Mouse (Mus musculus): ENCODE results near the gene Adgrb2. TPM values are rescaled to one million over a fixed set of nuclear protein-coding genes. Genes with fewer than 3 reads are reported as not detected.

Gene Adgrb2
- 100 to 1,000 TPM; 235 to 263 TPM for total RNA-seq (2021)

- DNase-seq, result peak; percentile 50
- intact Hi-C loops (cut with DNase I), result no loop called here
Observed at GRCm38 (mm10) chr4:129984421-129985061, at the start of gene Adgrb2. Gene Adgrb2 (plus strand): TSS chr4:129984870.

DNA sequence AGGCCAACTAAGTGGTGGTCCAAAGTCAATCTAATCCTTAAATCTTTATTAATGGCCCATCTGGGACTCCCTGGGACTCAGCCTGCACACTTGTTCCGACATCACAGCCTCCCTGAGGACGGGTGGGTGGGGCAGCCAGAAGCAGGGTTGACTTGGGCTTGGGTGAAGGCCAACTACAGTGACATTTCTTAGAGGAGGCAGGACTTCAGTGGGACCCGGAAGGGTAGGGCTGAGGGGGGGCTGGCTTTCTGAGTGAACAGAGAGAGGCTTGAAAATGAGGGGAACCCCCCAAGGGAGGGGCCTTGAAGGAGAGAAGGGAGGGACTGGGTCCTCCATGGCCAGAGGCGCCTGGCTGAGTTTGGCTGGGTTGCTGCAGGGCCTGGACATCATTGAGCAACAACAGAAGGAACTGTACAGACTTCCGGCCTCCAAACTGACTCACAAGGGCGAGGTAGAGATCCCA is 33.3 kb upstream of the Adgrb2 start:
- intact Hi-C loops (cut with DNase I), result no loop called here
- DNase-seq, result no peak

- intact Hi-C loops (cut with DNase I), result no loop called here
- DNase-seq, result peak; percentile 38
Observed at GRCm38 (mm10) chr4:129952241-129952810, 32.3 kb upstream of the Adgrb2 start.

DNA sequence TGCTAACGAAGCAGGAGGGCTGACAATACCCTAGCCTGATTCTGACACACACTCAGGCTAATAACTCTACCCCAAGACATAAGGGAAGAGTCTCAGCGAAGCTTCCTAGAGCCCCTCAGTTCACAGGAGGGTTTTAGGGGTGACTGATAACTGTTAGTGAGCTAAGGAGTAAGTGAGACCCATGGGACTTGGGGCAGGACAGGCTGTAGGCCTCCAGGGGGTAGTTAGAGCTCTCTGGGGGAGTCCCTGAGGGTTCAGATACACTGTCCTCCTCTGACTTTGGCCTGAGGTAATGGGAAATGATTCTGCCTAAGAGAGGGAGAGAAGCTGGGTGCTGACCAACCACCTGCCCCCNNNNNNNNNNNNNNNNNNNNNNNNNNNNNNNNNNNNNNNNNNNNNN is 30.1 kb upstream of the Adgrb2 start:
- no peak for DNase-seq
- intact Hi-C loops (cut with DNase I), result no loop called here

DNA sequence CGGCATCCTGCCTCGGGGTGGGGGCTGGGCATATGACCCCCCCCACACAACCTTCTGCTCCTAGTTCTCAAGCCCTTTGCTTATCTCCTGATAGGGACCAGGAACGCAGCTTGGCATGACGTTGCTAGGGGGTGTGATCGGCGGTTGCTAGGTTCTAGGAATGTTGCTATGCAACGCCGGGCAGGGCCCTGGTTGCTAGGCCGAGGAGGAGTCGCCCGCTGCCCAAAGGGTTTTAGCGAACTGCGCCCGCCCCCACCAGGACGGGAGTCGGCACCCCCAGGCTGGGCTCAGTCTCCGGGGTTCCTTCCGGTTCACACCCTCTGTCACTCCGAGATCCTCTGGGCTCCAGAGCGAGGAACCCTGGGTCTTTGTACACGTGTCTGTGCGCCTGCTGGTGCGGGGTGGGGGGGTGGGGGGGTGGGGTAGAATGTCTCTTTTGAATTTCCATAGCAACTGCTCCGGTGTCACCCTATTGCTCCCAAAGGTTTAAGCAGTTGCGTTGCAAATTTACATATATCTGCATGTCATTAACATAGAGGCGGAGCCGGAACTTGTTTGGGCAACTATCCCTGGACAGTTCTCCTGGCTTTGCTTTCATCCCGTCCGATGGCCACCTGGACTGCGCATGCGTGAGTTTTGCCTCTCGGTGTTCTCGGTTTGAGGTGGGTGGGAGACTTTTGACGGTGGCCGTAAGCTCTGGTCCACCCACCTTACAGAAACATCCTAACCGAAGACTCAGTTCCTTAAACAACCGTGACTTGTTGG is 24.3 kb upstream of the Adgrb2 start:
- intact Hi-C loops (cut with DNase I), result no loop called here
- peak; percentile 77 for DNase-seq

DNA sequence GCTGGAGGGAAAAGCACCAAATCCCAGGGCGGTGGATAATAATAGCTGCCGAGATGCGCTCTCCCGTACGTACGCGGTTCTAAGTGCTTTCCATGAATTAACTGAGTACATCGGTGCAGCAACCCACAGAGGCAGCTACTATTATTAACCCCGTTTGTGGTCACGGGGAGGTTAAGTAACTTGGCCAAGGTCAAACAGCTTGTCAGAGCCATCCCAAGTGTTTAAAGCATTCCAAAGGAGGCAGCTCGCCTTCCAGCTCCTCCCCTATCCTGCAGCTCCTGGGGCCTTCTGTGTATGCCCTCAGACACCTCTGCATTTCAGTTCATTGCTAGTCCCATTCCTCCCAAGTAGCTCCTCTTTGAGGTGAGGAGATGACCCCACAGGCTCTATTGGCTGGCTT is 19.4 kb upstream of the Adgrb2 start:
- intact Hi-C loops (cut with DNase I), result no loop called here
- DNase-seq, result no peak

DNA sequence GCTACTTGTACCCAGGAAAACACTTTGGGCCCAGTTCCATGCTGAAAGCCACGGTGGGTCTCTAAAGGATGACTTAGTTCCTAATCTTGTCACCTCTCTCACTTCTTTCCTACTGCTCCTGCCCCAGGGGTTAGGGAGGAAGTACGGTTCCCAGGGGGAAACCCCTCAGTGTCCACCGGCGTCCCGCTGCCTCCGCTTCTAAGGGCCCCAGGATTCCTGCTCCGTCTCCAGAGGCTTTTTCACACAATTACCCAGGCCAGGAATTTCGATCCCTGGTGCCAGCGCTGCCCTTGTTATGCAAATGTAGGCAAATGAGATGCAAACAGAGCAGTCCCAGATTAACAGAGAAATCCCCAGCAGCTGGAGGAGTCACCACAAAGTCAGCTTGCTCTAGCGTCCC is 18.5 kb upstream of the Adgrb2 start:
- intact Hi-C loops (cut with DNase I), result no loop called here
- peak; percentile 54 for DNase-seq

GRCm38 (mm10) chr4:129967024-129968014 is 17.4 kb upstream of the Adgrb2 start:
- DNase-seq, result peak; percentile 86
- intact Hi-C loops (cut with DNase I), result no loop called here

DNA sequence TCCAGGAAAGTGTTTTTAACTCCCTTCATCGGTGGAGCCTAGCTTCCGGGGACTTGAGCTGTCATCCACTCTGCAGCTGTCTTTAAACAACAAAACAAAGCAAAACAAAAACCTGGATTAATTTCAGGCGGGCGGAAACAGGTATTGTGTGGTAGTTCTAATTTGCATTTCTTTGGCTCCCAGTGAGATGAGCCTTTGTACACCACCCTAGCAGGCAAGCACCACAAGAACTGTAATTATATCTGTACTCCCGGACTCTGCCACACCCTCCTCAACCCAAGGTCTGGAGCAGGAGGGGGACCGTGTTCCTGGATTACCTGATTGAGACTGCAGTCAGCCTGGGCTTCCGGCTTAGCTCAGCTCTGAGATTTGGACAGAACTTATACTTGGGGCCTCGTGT is 14.5 kb upstream of the Adgrb2 start:
- DNase-seq, result no peak
- intact Hi-C loops (cut with DNase I), result no loop called here

GRCm38 (mm10) chr4:129970861-129971260 is 13.8 kb upstream of the Adgrb2 start:
- no peak for DNase-seq
- intact Hi-C loops (cut with DNase I), result no loop called here

GRCm38 (mm10) chr4:129971989-129972388 is 12.7 kb upstream of the Adgrb2 start:
- intact Hi-C loops (cut with DNase I), result no loop called here
- peak; percentile 75 for DNase-seq

- peak; percentile 36 for DNase-seq
- intact Hi-C loops (cut with DNase I), result no loop called here
Observed at GRCm38 (mm10) chr4:129974285-129974684, 10.4 kb upstream of the Adgrb2 start.

DNA sequence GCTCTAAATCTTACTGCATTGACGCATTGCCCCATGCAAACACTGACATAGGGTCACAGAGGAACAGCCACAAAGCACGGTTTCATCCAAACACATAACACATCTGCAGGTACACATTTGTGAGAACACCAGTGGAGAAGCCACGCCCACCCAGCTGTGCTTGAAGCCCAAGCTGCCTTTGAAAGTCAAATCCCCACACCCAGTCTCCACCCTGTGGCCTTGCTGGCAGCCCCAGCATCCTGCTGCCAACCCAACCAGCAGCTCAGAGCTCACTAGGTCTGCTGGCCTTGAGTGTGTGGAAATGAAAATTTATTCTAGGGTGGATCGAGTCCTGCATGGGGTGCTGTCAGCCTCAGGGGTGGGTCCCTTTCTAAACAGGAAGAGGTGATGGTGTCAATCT is 7.4 kb upstream of the Adgrb2 start:
- intact Hi-C loops (cut with DNase I), result no loop called here
- DNase-seq, result no peak

- intact Hi-C loops (cut with DNase I), result no loop called here
- DNase-seq, result peak; percentile 70
Observed at GRCm38 (mm10) chr4:129978227-129978626, 6.4 kb upstream of the Adgrb2 start.

GRCm38 (mm10) chr4:129978930-129979329 is 5.7 kb upstream of the Adgrb2 start:
- intact Hi-C loops (cut with DNase I), result no loop called here
- DNase-seq, result no peak

- no peak for DNase-seq
- intact Hi-C loops (cut with DNase I), result no loop called here
Observed at GRCm38 (mm10) chr4:129981657-129982056, 3.0 kb upstream of the Adgrb2 start.

DNA sequence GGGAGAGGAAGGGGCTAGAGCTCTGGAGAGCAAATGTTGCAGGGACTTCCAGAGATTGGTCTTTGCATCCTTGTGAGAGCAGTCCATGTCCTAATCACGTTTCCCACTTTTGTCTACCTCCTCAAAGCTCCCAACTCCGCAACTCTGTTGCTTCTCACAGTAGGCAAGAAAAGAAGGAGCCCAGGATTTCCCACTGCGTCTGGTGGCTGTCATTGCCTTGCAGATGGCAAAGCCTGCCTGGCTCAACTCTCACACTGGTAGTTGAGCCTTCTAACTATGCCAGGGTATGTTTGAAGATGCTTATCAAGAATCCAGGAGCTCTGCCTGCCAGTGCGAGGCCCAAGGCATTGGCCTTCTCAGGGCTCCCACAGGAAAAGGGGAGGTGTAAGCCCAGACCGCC is 1.6 kb upstream of the Adgrb2 start:
- intact Hi-C loops (cut with DNase I), result no loop called here
- DNase-seq, result no peak

- DNase-seq, result peak; percentile 94
- intact Hi-C loops (cut with DNase I), result no loop called here
Observed at GRCm38 (mm10) chr4:129983764-129984420, 778 bp upstream of the Adgrb2 start.

DNA sequence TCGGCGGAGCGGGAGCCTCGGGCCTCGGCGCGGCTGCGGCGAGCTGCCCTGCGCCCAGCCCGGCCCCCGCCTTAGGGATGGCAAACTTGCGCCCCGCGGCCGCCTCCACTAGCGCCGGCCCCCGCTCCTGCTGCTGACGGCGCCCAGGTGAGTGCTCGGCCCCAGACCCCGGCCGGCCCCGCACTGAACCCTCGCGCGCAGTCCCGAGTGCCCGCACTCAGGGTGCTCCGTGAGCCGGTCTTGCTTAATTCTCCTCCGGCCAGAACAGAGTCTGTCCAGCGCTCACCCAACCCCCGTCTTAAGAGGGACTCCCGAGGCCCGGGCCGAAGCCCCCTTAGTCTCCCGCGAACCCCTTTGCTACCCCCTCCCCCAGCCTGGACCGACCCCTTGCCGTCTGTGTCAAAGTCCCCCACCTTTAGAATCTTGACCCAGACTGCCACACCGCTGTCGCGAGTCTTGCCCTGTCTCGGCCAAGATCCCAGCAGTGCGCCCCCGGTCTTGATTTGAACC is 546 bp downstream of the Adgrb2 start:
- no peak for DNase-seq

More for the DNA sequence above, 546 bp downstream of the Adgrb2 start:
- intact Hi-C loops (cut with DNase I), result no loop called here

All from left cerebral cortex, postnatal 4 days (tissue).